Mouse (Mus musculus) MEL (cell line): ENCODE results near the gene Cdkl5. TPM values are rescaled to one million over a fixed set of nuclear protein-coding genes. Genes with fewer than 3 reads are reported as not detected.

Experiments used
- DNase-seq: peaks from one replicate; pipeline ENCODE4 v3.0.0; 2011; ENCODE audit warnings: low read depth, low spot score
- H3K27ac ChIP-seq: 2 replicates; pipeline ENCODE4 v1.5.1; 2012; ENCODE audit warnings: low read depth, mild to moderate bottlenecking, control low read depth, low read length, moderate library complexity; ENCODE audit not compliant: control insufficient read depth
- H3K27me3 ChIP-seq, 2 experiments: fragments of 150-350 bp in 1 of 2; sonication (generic) in 1 of 2; 2 replicates each; pipeline ENCODE4 v1.6.1; 2012; ENCODE audit warnings: low read length in 2 of 2, mild to moderate bottlenecking in 2 of 2, improper control_type of control experiment in 1 of 2, moderate library complexity in 1 of 2; ENCODE audit not compliant: insufficient read depth in 2 of 2, control insufficient read depth in 1 of 2
- H3K36me3 ChIP-seq, 2 experiments: 2 replicates each; pipeline ENCODE4 v1.6.1; 2012 to 2014; ENCODE audit warnings: low read length in 2 of 2, improper control_type of control experiment in 1 of 2, inconsistent platforms in 1 of 2, mild to moderate bottlenecking in 1 of 2; ENCODE audit not compliant: insufficient read depth in 2 of 2, control insufficient read depth in 1 of 2
- H3K4me1 ChIP-seq, 2 experiments: fragments of 150-350 bp in 1 of 2; sonication (generic) in 1 of 2; 2 replicates each; pipeline ENCODE4 v1.6.1; 2012; ENCODE audit warnings: low read length in 2 of 2, improper control_type of control experiment in 1 of 2, mild to moderate bottlenecking in 1 of 2; ENCODE audit not compliant: insufficient read depth in 2 of 2, control insufficient read depth in 1 of 2
- H3K4me3 ChIP-seq, 2 experiments: fragments of 150-350 bp in 1 of 2; sonication (generic) in 1 of 2; 2 replicates each; pipeline ENCODE4 v1.5.1; 2012; ENCODE audit warnings: low read depth in 2 of 2, low read length in 2 of 2, mild to moderate bottlenecking in 2 of 2, moderate library complexity in 2 of 2, control low read depth in 1 of 2, improper control_type of control experiment in 1 of 2; ENCODE audit not compliant: control insufficient read depth in 1 of 2, insufficient read depth in 1 of 2
- H3K79me2 ChIP-seq: 2 replicates; pipeline ENCODE4 v1.6.1; 2012; ENCODE audit warnings: mild to moderate bottlenecking, low read length, moderate library complexity; ENCODE audit not compliant: control insufficient read depth, poor library complexity, insufficient read depth
- H3K9ac ChIP-seq: 2 replicates; pipeline ENCODE4 v1.6.1; 2012; ENCODE audit warnings: low read depth, mild to moderate bottlenecking, control low read depth, low read length, moderate library complexity; ENCODE audit not compliant: control insufficient read depth, poor library complexity, severe bottlenecking
- H3K9me3 ChIP-seq: fragments of 150-350 bp; sonication (generic); replicated peaks from 2 replicates; pipeline ENCODE4 v1.6.1; 2012; ENCODE audit warnings: mild to moderate bottlenecking, low read length, improper control_type of control experiment, moderate library complexity; ENCODE audit not compliant: insufficient read depth
- CTCF ChIP-seq, 3 experiments: IDR thresholded peaks in 2 of 3; conservative IDR thresholded peaks in 1 of 3; 2 replicates each; pipeline ENCODE4 v1.5.1; 2011 to 2012; ENCODE audit warnings: low read length in 3 of 3, low read depth in 2 of 3, mild to moderate bottlenecking in 2 of 3, improper control_type of control experiment in 1 of 3, inconsistent platforms in 1 of 3, mixed read lengths in 1 of 3, moderate library complexity in 1 of 3; ENCODE audit not compliant: control insufficient read depth in 1 of 3, insufficient read depth in 1 of 3, poor library complexity in 1 of 3, severe bottlenecking in 1 of 3
- ELF1 ChIP-seq: IDR thresholded peaks from 2 replicates; pipeline ENCODE4 v1.6.1; 2014; ENCODE audit warnings: low read depth, mild to moderate bottlenecking, inconsistent platforms, low read length, improper control_type of control experiment, moderate library complexity
- ETS1 ChIP-seq: IDR thresholded peaks from 2 replicates; pipeline ENCODE4 v1.6.1; 2012; ENCODE audit warnings: low read depth, mild to moderate bottlenecking, inconsistent platforms, low read length, improper control_type of control experiment, moderate library complexity
- HCFC1 ChIP-seq: IDR thresholded peaks from 2 replicates; pipeline ENCODE4 v1.6.1; 2012; ENCODE audit warnings: low read depth, mild to moderate bottlenecking, inconsistent platforms, low read length, improper control_type of control experiment, moderate library complexity
- MAFK ChIP-seq: IDR thresholded peaks from 2 replicates; pipeline ENCODE4 v1.6.1; 2011; ENCODE audit warnings: low read depth, mild to moderate bottlenecking, low read length, improper control_type of control experiment, borderline replicate concordance
- MAZ ChIP-seq: IDR thresholded peaks from 2 replicates; pipeline ENCODE4 v1.6.1; 2012; ENCODE audit warnings: low read depth, mild to moderate bottlenecking, inconsistent platforms, low read length, improper control_type of control experiment
- MEF2A ChIP-seq: IDR thresholded peaks from 2 replicates; pipeline ENCODE4 v1.6.1; 2014; ENCODE audit warnings: low read depth, mild to moderate bottlenecking, inconsistent platforms, low read length, improper control_type of control experiment; ENCODE audit not compliant: poor library complexity, insufficient replicate concordance, severe bottlenecking; ENCODE audit errors: extremely low read depth
- MYB ChIP-seq: IDR thresholded peaks from 2 replicates; pipeline ENCODE4 v1.6.1; 2011; ENCODE audit warnings: mild to moderate bottlenecking, low read depth, low read length, improper control_type of control experiment
- MYC ChIP-seq: IDR thresholded peaks from 2 replicates; pipeline ENCODE4 v1.6.1; 2011; ENCODE audit warnings: low read depth, mild to moderate bottlenecking, low read length, improper control_type of control experiment, moderate library complexity
- NELFE ChIP-seq: IDR thresholded peaks from 2 replicates; pipeline ENCODE4 v1.6.1; 2011; ENCODE audit warnings: low read depth, low read length, improper control_type of control experiment
- NRF1 ChIP-seq: IDR thresholded peaks from 2 replicates; pipeline ENCODE4 v1.6.1; 2014; ENCODE audit warnings: low read depth, mild to moderate bottlenecking, inconsistent platforms, low read length, improper control_type of control experiment, moderate library complexity; ENCODE audit not compliant: poor library complexity, insufficient read depth, severe bottlenecking
- POLR2A ChIP-seq, 2 experiments: IDR thresholded peaks; 2 replicates each; pipeline ENCODE4 v1.6.1; 2011 to 2012; ENCODE audit warnings: low read length in 2 of 2, mild to moderate bottlenecking in 2 of 2, control low read depth in 1 of 2, improper control_type of control experiment in 1 of 2, low read depth in 1 of 2, moderate library complexity in 1 of 2; ENCODE audit not compliant: control insufficient read depth in 1 of 2, insufficient read depth in 1 of 2, poor library complexity in 1 of 2
- POLR2AphosphoS2 ChIP-seq: IDR thresholded peaks from 2 replicates; pipeline ENCODE4 v1.6.1; 2011; ENCODE audit warnings: low read length, improper control_type of control experiment
- RAD21 ChIP-seq: IDR thresholded peaks from 2 replicates; pipeline ENCODE4 v1.6.1; 2011; ENCODE audit warnings: mild to moderate bottlenecking, low read depth, low read length, improper control_type of control experiment
- RCOR1 ChIP-seq: IDR thresholded peaks from 2 replicates; pipeline ENCODE4 v1.6.1; 2012; ENCODE audit warnings: low read depth, mild to moderate bottlenecking, inconsistent platforms, low read length, improper control_type of control experiment
- SIN3A ChIP-seq: IDR thresholded peaks from 2 replicates; pipeline ENCODE4 v1.6.1; 2012; ENCODE audit warnings: low read length, improper control_type of control experiment, inconsistent platforms
- SMC3 ChIP-seq: IDR thresholded peaks from 2 replicates; pipeline ENCODE4 v1.6.1; 2011; ENCODE audit warnings: low read depth, low read length, improper control_type of control experiment
- TAL1 ChIP-seq: IDR thresholded peaks from 2 replicates; pipeline ENCODE4 v1.6.1; 2012; ENCODE audit warnings: mild to moderate bottlenecking, inconsistent platforms, low read length, moderate library complexity, mixed read lengths
- TBP ChIP-seq: IDR thresholded peaks from 2 replicates; pipeline ENCODE4 v1.8.0; 2011; ENCODE audit warnings: low read depth, low read length, improper control_type of control experiment
- TCF12 ChIP-seq: IDR thresholded peaks from 2 replicates; pipeline ENCODE4 v1.6.1; 2014; ENCODE audit warnings: low read depth, mild to moderate bottlenecking, inconsistent platforms, low read length, improper control_type of control experiment, moderate library complexity
- UBTF ChIP-seq: IDR thresholded peaks from 2 replicates; pipeline ENCODE4 v1.6.1; 2012; ENCODE audit warnings: low read depth, mild to moderate bottlenecking, inconsistent platforms, low read length, improper control_type of control experiment, moderate library complexity, borderline replicate concordance; ENCODE audit not compliant: insufficient read depth
- USF1 ChIP-seq: IDR thresholded peaks from 2 replicates; pipeline ENCODE4 v1.6.1; 2014; ENCODE audit warnings: low read depth, mild to moderate bottlenecking, inconsistent platforms, low read length, improper control_type of control experiment, moderate library complexity
- USF2 ChIP-seq, 2 experiments: IDR thresholded peaks; 2 replicates each; pipeline ENCODE4 v1.6.1; 2011 to 2012; ENCODE audit warnings: improper control_type of control experiment in 2 of 2, low read length in 2 of 2, borderline replicate concordance in 1 of 2, inconsistent platforms in 1 of 2, low read depth in 1 of 2, mild to moderate bottlenecking in 1 of 2; ENCODE audit not compliant: insufficient read depth in 1 of 2
- ZMIZ1 ChIP-seq: IDR thresholded peaks from 2 replicates; pipeline ENCODE4 v1.6.1; 2012; ENCODE audit warnings: low read depth, mild to moderate bottlenecking, inconsistent platforms, low read length, improper control_type of control experiment, moderate library complexity
- polyA plus RNA-seq, 2 experiments: library from polyadenylated mRNA; stranded (reverse) in 1 of 2; unstranded in 1 of 2; fragments of >175 nt in 1 of 2; fragments of >200 nt in 1 of 2; gene quantifications; 2 replicates each; pipeline versions ENCODE4 v1.2.1 to v1.2.4; 2012; ENCODE audit warnings: low replicate concordance in 2 of 2, low read depth in 1 of 2; ENCODE audit not compliant: insufficient read length in 2 of 2, insufficient read depth in 1 of 2, missing spikeins in 1 of 2
- total RNA-seq: library from RNA; depleted of rRNA; stranded (reverse); fragments of 300-350 nt; gene quantifications from 2 replicates; pipeline ENCODE4 v1.2.3, GENCODE M21; 2012; rRNA removed

Cdkl5 gene
- total RNA-seq (1.6 and 1.7 TPM in 2 replicates), polyA plus RNA-seq (1 to 10 TPM in 1 of 2 experiments, not detected in 1; 2.8 TPM)

- TF ChIP-seq MYB: no peak
- TF ChIP-seq SIN3A: peak; percentile 34
- no peak for TF ChIP-seq MEF2A
- peak; percentile 25; the same call in 1 of the 2 replicates for TF ChIP-seq RCOR1
- 0 out of 2 replicates have a peak, but pooled peaks have one; percentile 63 for TF ChIP-seq TBP
- peak; percentile 94 to 98 for TF ChIP-seq POLR2A (IDR thresholded peaks at IDR 0.05; ENCODE audit: control insufficient read depth in 1 of 2, insufficient read depth in 1 of 2, low read depth in 1 of 2, low read length in 2 of 2, poor library complexity in 1 of 2)
- peak; percentile 82 for TF ChIP-seq ZMIZ1
- TF ChIP-seq RAD21: no peak
- TF ChIP-seq ETS1: 0 out of 2 replicates have a peak, but pooled peaks have one; percentile 14
- TF ChIP-seq MAFK: no peak
- TF ChIP-seq MAZ: peak; percentile 86
- peak in 1 of 3 experiments; percentile 16; a peak in 1 of 6 replicates for TF ChIP-seq CTCF (IDR thresholded peaks at IDR 0.05 in 2 of 3, conservative IDR thresholded peaks at IDR 0.05 in 1 of 3; ENCODE audit: control insufficient read depth in 1 of 3, insufficient read depth in 1 of 3, low read depth in 2 of 3, low read length in 3 of 3, poor library complexity in 1 of 3, severe bottlenecking in 1 of 3)
- no peak for TF ChIP-seq MYC
- TF ChIP-seq TCF12: peak; percentile 47; the same call in 1 of the 2 replicates
- TF ChIP-seq SMC3: no peak
- no peak for TF ChIP-seq USF2 (IDR thresholded peaks at IDR 0.05; ENCODE audit: borderline replicate concordance in 1 of 2, insufficient read depth in 1 of 2, low read depth in 1 of 2, low read length in 2 of 2)
- TF ChIP-seq USF1: 0 out of 2 replicates have a peak, but pooled peaks have one; percentile 10
- TF ChIP-seq NELFE: peak; percentile 89
- peak; percentile 34; the same call in 1 of the 2 replicates for TF ChIP-seq NRF1
- TF ChIP-seq ELF1: no peak
- no peak for TF ChIP-seq TAL1
- TF ChIP-seq UBTF: 0 out of 2 replicates have a peak, but pooled peaks have one; percentile 15
- TF ChIP-seq HCFC1: peak; percentile 62; the same call in 1 of the 2 replicates
- peak; percentile 78; the same call in 1 of the 2 replicates for TF ChIP-seq POLR2AphosphoS2
- H3K4me3 ChIP-seq: peak within 1 kb of the TSS; percentile 95 to 98
- peak within 1 kb of the TSS; percentile 56 for H3K27ac ChIP-seq
- H3K9ac ChIP-seq: peak within 1 kb of the TSS; percentile 87
- no peaks in the 10 kb centered on the region for H3K9me3 ChIP-seq
- DNase-seq: peak; percentile 99
- peaks cover 4 to 9% of the 10 kb centered on the region in 2 experiments; a peak in 3 of 4 replicates for H3K4me1 ChIP-seq
- no peaks in the 10 kb centered on the region for H3K27me3 ChIP-seq
- H3K79me2 ChIP-seq: no peaks in the 10 kb centered on the region; the same call in 1 of the 2 replicates
- H3K36me3 ChIP-seq: peaks cover 0 to 10% of the 10 kb centered on the region in 2 experiments; a peak in 2 of 4 replicates
These were observed at the start of gene Cdkl5 for GRCm38 (mm10) chrX:160994543-160995121. TSS of gene Cdkl5 (minus strand) at chrX:160994704.
